Mouse (Mus musculus) liver, adult (tissue): Measurements from ENCODE around the gene Slc7a14.

Experiments
- GATA4 ChIP-seq: IDR thresholded peaks from 2 replicates; pipeline ENCODE4 v1.6.1; 2014; ENCODE audit warnings: mild to moderate bottlenecking, low read length; ENCODE audit not compliant: insufficient replicate concordance

The Slc7a14 gene

DNA sequence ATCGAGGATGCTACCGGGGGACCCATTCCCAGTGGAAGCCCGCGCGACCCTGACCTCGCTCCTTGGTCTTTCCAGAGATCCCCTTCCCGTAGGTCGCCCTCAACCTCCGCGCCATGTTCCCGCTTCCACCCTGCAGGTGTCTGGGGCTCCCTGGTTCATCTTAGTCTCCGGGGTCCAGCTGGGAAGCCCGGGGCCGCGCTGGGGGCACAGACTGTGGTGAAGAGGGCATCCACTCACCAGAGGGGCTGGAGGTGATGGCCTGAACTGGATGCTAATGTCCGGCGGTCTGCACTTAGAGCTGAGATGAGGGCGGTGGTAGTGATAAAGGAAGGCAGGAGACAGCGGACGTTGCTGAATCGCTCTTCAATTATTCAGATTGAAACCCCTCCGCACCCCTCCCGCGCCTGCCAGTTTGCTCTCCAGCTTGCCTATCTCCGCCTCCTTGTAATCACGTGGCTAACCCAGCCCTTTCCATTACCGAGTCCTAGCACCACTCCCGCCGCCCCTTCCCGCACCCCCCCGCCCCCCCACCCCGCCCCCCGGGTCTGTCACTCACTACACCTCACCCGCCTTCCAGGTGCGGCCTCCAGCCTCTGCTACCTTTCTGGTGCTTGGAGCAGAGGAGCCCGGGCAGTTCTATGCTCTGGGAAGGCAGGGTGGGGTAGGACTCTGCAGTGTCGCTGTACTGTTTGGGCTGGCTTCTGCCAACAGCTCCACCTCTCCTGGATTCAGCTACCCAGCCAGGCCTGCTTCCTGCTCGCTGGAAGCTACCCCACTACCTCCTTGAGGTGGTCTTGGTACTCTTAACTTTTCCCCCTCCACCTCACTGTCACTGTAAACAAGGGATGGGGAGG lies at the start of gene Slc7a14:
TSS of gene Slc7a14 (minus strand) at position 445 of the 854 bp plus-strand sequence.
- TF ChIP-seq GATA4 = no peak

DNA sequence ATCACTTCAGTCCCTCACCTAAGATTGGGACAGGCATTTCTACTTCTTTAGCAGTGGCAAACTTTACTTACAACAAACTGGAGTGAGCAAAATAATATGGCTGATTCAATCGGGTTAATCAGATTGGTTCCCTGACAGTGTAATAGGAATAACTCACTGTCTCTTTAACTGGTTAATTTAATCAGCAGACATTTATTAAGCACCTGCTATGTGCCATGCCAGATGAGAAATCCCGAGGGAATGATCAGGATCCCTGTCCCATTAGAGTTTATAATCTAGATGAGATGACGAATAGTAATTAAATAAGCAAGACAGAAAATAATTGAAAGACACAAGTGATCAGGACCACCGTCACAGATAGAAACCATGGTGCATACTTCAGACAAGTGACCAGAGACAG lies 36.4 kb upstream of the Slc7a14 start:
- no peak for TF ChIP-seq GATA4

DNA sequence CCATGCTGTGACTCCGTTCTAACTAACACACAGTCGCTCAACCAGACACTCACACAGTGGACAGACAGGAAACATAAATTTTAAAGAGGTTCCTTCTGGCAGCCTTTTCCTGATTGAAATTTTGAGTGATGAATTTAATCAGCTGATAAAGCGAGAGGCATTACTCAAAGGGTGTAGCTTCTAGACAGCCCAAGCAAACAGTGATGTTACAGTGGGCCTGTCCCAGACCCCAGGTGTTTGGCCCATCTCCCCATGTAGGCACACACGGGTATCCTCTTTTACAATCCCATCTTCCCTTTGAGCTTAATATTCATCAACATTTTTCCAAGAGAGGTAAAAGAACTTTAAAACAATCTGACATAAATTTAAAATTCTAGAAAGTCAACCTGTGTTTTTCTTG lies 35.6 kb upstream of the Slc7a14 start:
- no peak for TF ChIP-seq GATA4

DNA sequence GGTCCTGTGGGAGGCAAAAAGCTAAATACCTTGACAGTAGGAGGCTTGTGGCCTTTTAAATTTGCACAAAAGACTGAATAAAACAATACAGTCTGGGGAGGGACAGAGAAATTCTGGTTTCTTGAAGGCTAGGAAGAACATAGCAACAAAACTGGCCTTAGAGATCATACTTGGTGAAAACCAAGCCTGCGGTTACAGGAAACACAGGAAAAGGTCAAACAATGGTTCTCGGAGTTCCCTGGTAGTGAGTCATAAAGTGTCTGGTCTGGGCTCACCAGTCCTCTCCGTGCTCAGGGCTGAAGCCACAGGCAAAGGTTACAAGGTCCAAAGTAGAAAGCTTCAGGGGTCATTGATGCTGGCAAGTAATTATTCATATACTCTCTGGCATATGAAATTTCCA lies 29.1 kb upstream of the Slc7a14 start:
- no peak for TF ChIP-seq GATA4

DNA sequence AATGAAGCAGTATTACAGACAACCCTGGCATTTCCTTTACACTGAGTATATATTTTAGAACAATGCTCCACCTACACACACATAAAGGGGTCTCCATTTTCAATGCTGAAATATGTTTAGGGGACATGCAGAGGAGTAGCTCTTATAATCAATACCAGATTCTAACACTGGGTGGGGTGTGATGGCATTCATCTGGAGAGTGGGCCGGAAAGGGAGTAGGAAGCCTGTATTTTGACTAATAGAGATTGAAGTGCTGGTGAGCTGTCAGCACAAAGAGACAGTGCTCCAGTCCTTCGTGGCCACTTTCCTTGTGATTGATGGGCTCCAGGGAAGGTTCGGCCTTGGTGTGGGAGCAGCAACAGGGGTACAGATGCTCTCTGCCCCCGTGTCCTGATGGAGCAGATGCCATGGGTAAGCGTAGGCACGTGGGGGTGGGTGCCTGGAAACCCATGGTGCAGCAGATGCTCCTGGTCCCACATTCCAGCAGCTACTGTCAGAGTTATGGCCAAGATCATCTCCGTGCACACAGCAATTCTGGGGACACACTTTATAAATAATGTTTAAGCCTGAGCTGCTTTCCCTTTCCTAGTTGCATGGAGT lies 18.2 kb upstream of the Slc7a14 start:
- TF ChIP-seq GATA4 = no peak

DNA sequence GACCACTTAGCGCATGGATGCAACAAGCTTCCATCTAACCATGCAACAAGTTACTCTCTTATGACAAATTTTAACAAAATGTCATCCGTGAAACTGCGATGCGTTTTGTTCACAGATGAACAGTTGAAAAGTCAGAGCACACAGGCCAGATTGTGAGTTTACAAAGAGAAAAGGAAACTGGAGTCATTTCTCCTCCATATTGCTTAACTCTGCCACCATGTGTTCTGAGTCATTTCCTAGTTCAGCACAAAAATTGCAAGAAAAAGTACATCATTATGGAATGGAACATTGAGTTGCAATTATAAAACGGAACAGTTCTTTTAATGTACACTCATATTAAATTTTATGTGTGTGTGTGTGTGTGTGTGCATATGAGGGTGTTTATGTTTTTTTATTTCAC lies 17.6 kb upstream of the Slc7a14 start:
- no peak for TF ChIP-seq GATA4

DNA sequence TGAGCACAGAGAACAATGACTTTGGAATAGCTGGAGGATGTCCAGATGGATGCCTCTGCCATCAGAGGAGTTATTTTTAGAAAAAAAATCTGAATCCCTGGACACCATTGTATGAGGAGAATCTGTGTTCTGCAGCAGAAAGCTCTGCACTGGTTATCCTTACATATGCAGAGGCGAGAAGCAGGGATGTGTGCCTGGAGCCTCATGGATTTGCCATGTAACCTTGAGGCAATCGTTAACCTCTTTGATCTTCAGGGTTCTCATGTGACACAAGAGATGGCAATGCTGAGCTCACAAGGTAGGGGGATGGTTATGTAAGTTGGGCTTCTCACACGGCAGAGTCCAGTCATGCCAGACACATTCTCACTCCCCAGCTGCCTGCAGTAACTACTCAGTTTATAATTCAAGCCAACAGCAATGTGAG lies 14.1 kb upstream of the Slc7a14 start:
- TF ChIP-seq GATA4 = no peak

DNA sequence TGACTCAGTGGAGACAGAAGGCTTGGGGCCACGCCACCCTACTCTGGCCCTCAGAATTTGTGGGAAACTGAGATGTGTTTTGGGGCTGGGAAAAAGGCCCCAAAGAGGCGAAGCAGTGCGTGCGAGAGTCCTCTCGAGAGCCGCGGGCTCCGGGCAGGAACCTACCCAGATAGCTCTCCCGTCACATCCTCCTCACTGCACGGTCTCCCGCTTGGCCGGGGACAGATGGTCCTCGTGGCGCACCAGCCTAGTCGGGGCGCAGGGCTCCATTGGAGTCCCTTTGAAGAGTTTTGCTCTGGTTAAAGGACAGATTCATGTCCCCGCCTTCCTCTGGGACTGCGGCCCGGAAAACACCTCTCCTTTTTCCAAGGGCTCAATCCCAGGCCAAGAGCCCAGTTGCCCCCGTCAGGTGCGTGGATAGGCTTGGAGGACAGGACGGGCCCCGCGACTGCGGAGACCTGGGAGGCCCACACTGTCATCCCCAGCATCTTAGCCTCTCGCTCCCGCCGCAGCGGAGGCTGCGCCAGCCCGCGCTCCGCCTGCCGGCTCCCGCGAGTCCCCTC lies 726 bp downstream of the Slc7a14 start:
- TF ChIP-seq GATA4 = no peak

DNA sequence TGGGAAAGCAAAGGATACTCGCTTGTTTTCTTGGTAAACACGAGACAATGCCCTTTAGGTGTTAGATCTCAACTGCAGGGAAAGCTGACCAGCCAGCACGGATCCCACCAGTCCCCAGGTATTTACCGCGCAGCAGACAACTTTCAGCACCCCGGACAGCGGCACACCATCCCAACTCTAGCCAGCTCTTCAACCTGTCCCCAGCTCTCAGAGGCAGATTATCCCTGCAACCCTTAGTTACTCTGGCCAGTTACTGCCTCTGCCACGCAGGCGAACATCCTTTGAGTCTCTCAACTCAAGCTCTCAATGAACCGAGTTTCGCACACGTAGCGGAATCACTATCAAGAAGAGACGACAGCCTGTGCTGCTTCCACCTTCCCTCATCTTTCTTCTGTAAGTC lies 1.3 kb downstream of the Slc7a14 start:
- TF ChIP-seq GATA4 = no peak

DNA sequence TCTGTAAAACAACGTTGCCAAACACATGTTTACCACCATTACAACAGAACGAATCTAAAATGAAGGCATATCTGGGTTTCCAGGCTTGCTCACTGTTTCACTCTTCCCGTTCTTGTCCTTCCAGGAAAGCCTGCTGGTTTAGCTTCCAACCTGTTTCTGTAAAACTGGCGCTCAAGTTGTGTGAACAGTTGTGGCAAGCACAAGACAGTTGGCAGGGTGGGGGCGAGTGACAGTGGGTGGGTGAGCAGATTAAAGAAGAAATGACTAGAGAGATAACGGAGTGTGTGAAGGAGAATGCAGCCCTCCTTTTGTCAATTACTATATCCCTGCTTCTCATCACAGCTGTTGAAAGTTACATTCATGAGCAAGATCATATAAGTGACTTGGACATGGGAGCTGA lies 2.2 kb downstream of the Slc7a14 start:
- no peak for TF ChIP-seq GATA4

DNA sequence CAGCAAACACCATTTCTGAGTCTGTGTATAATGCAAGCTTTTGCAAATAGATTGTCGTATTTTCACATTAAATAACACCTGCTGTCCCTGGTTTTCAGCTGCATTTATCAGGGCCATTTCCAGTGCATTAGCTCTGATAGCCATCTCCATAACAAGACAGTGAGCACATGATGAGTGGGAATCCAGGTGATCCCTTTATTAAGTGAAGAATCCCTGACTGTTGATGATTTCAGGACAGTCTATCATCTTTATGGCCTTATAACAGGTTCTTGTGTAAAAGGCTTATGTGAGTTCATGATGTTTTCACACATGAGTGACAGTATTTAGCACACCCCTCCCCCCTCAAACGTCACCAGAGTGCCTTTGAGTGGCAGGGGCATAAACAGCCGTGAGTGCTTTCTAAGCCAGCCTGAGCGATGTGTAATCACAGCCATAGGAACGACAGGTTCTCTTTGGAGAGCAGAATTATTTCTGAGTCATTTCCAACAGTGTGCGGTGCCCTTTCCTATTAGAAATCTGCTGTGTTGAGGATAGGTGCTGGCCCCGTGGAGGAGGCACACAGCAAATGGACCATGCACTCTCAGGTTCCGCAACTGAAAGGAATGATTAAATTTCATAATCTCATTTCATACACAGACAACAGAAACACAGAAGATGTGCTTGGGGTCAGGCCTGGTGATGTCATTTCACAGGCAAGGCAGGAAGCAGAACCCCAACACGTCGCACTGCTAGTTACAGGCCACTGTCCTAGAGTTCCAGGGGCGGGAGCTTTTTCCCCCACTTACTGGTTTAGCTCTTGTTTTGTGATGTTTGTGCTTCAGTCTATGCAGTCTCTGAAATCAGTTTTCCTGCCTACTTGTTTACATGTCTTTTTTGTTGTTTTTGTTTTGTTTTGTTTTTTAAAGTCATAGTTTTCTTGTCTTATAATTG lies 18.2 kb downstream of the Slc7a14 start:
- no peak for TF ChIP-seq GATA4

DNA sequence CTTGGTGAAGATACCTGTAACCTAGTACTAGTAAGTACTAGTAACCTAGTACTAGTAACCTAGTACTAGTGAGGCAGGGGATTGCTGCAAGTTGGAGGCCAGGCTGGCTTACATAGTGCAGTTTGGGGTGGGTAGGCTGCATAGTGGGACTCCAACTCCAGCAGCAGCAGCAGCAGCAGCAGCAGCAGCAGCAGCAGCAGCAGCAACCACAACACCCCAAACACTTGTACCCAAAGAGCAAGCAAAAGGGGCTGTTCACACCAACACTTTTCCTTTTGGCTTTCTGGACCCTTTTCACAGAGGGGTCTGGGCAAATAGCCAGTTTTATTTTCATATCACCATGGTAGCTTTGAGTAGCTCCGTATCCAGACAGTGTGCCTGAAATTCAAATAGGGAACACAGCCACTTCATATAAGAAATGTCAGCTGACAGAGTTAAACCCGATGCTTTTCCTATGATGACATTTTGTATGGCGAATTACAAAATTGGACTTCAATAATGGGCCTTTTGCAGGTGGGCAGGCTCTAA lies 22.7 kb downstream of the Slc7a14 start:
- no peak for TF ChIP-seq GATA4

DNA sequence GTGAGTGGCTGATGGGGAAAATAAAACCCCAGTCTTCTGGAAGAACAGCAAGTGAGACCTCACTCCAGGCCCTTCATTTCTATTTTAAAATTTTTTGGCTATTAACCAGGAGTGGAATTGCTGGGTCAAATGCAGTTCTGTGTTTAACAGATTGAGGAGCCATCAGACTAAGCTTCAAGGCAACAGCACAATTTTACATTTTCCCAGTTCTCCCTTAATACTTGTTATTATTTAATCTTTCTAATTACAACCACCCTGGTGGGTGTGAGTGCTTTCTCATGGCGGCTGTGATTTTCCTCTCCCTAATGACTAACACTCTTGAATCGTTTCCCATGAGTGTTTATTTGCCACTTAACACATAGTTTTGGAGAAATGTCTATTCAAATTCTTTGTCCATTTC lies 29.1 kb downstream of the Slc7a14 start:
- no peak for TF ChIP-seq GATA4

DNA sequence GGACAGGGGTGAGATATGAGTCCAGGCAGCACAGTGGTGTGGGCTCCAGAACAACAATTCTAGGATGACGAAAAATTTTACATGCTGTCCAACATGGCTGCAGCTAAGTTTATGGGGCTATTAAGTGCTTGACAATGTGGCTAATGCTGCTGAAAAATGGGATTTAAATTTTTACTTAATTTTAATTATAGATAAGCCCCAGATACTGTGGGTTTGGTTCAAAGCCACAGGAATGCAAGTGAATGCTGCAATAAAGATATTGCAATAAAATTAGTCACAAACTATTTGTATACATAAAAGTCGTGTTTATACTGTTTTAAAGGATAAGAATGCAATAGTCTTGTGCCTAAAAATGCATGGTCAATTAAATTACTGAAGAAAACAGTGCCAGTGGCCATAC lies 35.3 kb downstream of the Slc7a14 start:
- TF ChIP-seq GATA4 = no peak

DNA sequence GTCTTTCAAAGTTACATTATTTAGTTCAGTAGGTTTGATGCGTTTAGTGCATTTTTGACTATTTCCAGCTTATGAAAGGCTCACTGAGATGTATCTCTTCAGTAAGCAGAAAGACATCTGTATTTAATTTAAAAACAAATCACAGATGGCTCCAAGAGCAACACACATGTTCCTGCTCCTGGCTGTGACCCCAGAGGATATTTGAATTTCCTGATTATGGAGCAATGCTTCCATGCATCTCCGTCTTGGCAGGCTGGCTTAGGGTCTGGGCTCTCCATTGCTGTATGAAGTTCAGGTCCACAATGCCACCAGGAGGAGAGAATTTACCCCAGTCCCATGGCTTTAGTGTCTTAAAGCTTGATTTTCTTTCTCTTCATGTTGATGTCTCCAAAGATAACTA lies 37.5 kb downstream of the Slc7a14 start:
- TF ChIP-seq GATA4 = no peak
